Mouse (Mus musculus) CD4-positive, CD25-positive, alpha-beta regulatory T cell, adult 9 weeks (primary cell): ENCODE data around the gene Fstl1. TPM values are rescaled to one million over a fixed set of nuclear protein-coding genes. Genes with fewer than 3 reads are reported as not detected.

ENCODE experiments used
- polyA plus RNA-seq: library from polyadenylated mRNA; unstranded; fragments of 100-300 nt; shearing (Covaris generic); gene quantifications from one replicate; pipeline ENCODE4 v1.2.1, GENCODE M21; 2017

The Fstl1 gene
- polyA plus RNA-seq, result not detected

GRCm38 (mm10) chr16:37776860-37777651 is at the start of gene Fstl1:
Gene Fstl1 (plus strand): TSS chr16:37776873.

GRCm38 (mm10) chr16:37861029-37861428 is 84.4 kb downstream of the Fstl1 start, which contains the start of gene Gm36028:
Gene Gm36028 (minus strand): TSS chr16:37861146.

GRCm38 (mm10) chr16:37867791-37868505 is 91.3 kb downstream of the Fstl1 start, which contains the start of gene Lrrc58:
Gene Lrrc58 (plus strand): TSS chr16:37868389.

Other genes with a start within 250 kb of the Fstl1 start
- 29.6 TPM for gene Gtf2e1, start 237.1 kb upstream of the Fstl1 start, polyA plus RNA-seq
- 16.2 TPM for gene Rabl3, start 237.0 kb upstream of the Fstl1 start, polyA plus RNA-seq
- 0.38 TPM for gene Hgd, start 196.7 kb upstream of the Fstl1 start, polyA plus RNA-seq
- 76.0 TPM for gene Ndufb4, start 122.4 kb upstream of the Fstl1 start, polyA plus RNA-seq
- gene Gm36028, start 84.3 kb downstream of the Fstl1 start, polyA plus RNA-seq, result not detected
- 10.3 TPM for gene Lrrc58, start 91.5 kb downstream of the Fstl1 start, polyA plus RNA-seq
- gene Gpr156, start 139.6 kb downstream of the Fstl1 start, polyA plus RNA-seq, result not detected